Mouse (Mus musculus): ENCODE measurements around the gene Synj2. TPM values are rescaled to one million over a fixed set of nuclear protein-coding genes. Genes with fewer than 3 reads are reported as not detected.

Synj2 gene
- polyA plus RNA-seq, 1 experiment from 2014 or later: 3.3 TPM

- no peaks in the 10 kb centered on the region for H3K9me3 ChIP-seq (ENCODE audit: control insufficient read depth, low read length)
- H3K4me1 ChIP-seq (replicated peaks; ENCODE audit: control insufficient read depth, insufficient read depth): no peaks in the 10 kb centered on the region
- no peaks in the 10 kb centered on the region for H3K27me3 ChIP-seq (ENCODE audit: control insufficient read depth, insufficient read depth, low read length)
- TF ChIP-seq EP300 (optimal IDR thresholded peaks at IDR 0.05) (no peak), CTCF (IDR thresholded peaks at IDR 0.05; ENCODE audit: low read depth) (no peak)
- H3K27ac ChIP-seq (replicated peaks): no peak overlapping the region
- H3K36me3 ChIP-seq (ENCODE audit: control insufficient read depth, insufficient read depth, low read length): peaks cover 12% of the 10 kb centered on the region
- no peak overlapping the region for H3K4me3 ChIP-seq (ENCODE audit: low read depth, low read length)
- H3K9ac ChIP-seq (ENCODE audit: low read length): no peak overlapping the region
- no peak overlapping the region for H3K4me2 ChIP-seq (replicated peaks; ENCODE audit: low read depth)
- peak; percentile 42 for DNase-seq (ENCODE audit: low spot score)
- WGBS: 81% methylated on average over 8 of the region's 8 CpGs
- peak; percentile 65 for ATAC-seq (ENCODE audit: low FRiP score, low TSS enrichment)
Observed at GRCm38 (mm10) chr17:6036458-6036857, 95.4 kb downstream of the Synj2 start.

GRCm38 (mm10) chr17:6036872-6037271 is 95.8 kb downstream of the Synj2 start:
- 90% methylated on average over 11 of the region's 11 CpGs for WGBS
- no peak for DNase-seq (ENCODE audit: low spot score)
- TF ChIP-seq EP300 (optimal IDR thresholded peaks at IDR 0.05) (no peak), CTCF (IDR thresholded peaks at IDR 0.05; ENCODE audit: low read depth) (no peak)
- ATAC-seq (ENCODE audit: low FRiP score, low TSS enrichment): peak; percentile 8; the same call in 1 of the 2 replicates
- H3K9ac ChIP-seq (ENCODE audit: low read length): no peak overlapping the region
- no peaks in the 10 kb centered on the region for H3K9me3 ChIP-seq (ENCODE audit: control insufficient read depth, low read length)
- H3K4me3 ChIP-seq (ENCODE audit: low read depth, low read length): no peak overlapping the region
- H3K27me3 ChIP-seq (ENCODE audit: control insufficient read depth, insufficient read depth, low read length): no peaks in the 10 kb centered on the region
- no peaks in the 10 kb centered on the region for H3K4me1 ChIP-seq (replicated peaks; ENCODE audit: control insufficient read depth, insufficient read depth)
- H3K27ac ChIP-seq (replicated peaks): no peak overlapping the region
- H3K4me2 ChIP-seq (replicated peaks; ENCODE audit: low read depth): no peak overlapping the region
- peaks cover 12% of the 10 kb centered on the region for H3K36me3 ChIP-seq (ENCODE audit: control insufficient read depth, insufficient read depth, low read length)

- Histone ChIP-seq H3K27me3 (ENCODE audit: control insufficient read depth, insufficient read depth, low read length) (no peaks in the 10 kb centered on the region), H3K4me2 (replicated peaks; ENCODE audit: low read depth) (no peak overlapping the region), H3K9ac (ENCODE audit: low read length) (no peak overlapping the region), H3K9me3 (ENCODE audit: control insufficient read depth, low read length) (no peaks in the 10 kb centered on the region), H3K36me3 (ENCODE audit: control insufficient read depth, insufficient read depth, low read length) (peaks cover 10% of the 10 kb centered on the region), H3K4me1 (replicated peaks; ENCODE audit: control insufficient read depth, insufficient read depth) (no peaks in the 10 kb centered on the region), H3K4me3 (ENCODE audit: low read depth, low read length) (no peak overlapping the region), H3K27ac (replicated peaks) (no peak overlapping the region)
- ATAC-seq (ENCODE audit: low FRiP score, low TSS enrichment) (peak; percentile 43; the same call in 1 of the 2 replicates), DNase-seq (ENCODE audit: low spot score) (peak; percentile 45)
- TF ChIP-seq EP300 (optimal IDR thresholded peaks at IDR 0.05): no peak
- no peak for TF ChIP-seq CTCF (IDR thresholded peaks at IDR 0.05; ENCODE audit: low read depth)
- 73% methylated on average over 10 of the region's 10 CpGs for WGBS
Observed at GRCm38 (mm10) chr17:6037507-6037906, 96.4 kb downstream of the Synj2 start.

GRCm38 (mm10) chr17:6052801-6053200 is 111.7 kb downstream of the Synj2 start:
- no peaks in the 10 kb centered on the region for H3K27me3 ChIP-seq (ENCODE audit: control insufficient read depth, insufficient read depth, low read length)
- no peak for ATAC-seq (ENCODE audit: low FRiP score, low TSS enrichment)
- H3K4me1 ChIP-seq (replicated peaks; ENCODE audit: control insufficient read depth, insufficient read depth): no peaks in the 10 kb centered on the region
- no peaks in the 10 kb centered on the region for H3K9me3 ChIP-seq (ENCODE audit: control insufficient read depth, low read length)
- 67% methylated on average over 4 of the region's 4 CpGs for WGBS
- H3K4me2 ChIP-seq (replicated peaks; ENCODE audit: low read depth): no peak overlapping the region
- no peak for DNase-seq (ENCODE audit: low spot score)
- no peak for TF ChIP-seq CTCF (IDR thresholded peaks at IDR 0.05; ENCODE audit: low read depth)
- no peak for TF ChIP-seq EP300 (optimal IDR thresholded peaks at IDR 0.05)
- no peak overlapping the region for H3K4me3 ChIP-seq (ENCODE audit: low read depth, low read length)
- H3K27ac ChIP-seq (replicated peaks): no peak overlapping the region
- no peak overlapping the region for H3K9ac ChIP-seq (ENCODE audit: low read length)
- peaks cover 4% of the 10 kb centered on the region; the same call in 1 of the 2 replicates for H3K36me3 ChIP-seq (ENCODE audit: control insufficient read depth, insufficient read depth, low read length)

GRCm38 (mm10) chr17:6054934-6055355 is 113.9 kb downstream of the Synj2 start:
- H3K36me3 ChIP-seq (ENCODE audit: control insufficient read depth, insufficient read depth, low read length): peaks cover 4% of the 10 kb centered on the region; the same call in 1 of the 2 replicates
- no peak overlapping the region for H3K4me2 ChIP-seq (replicated peaks; ENCODE audit: low read depth)
- TF ChIP-seq CTCF (IDR thresholded peaks at IDR 0.05; ENCODE audit: low read depth) (peak; percentile 70), EP300 (optimal IDR thresholded peaks at IDR 0.05) (no peak)
- no peaks in the 10 kb centered on the region for H3K27me3 ChIP-seq (ENCODE audit: control insufficient read depth, insufficient read depth, low read length)
- ATAC-seq (ENCODE audit: low FRiP score, low TSS enrichment): no peak
- H3K9ac ChIP-seq (ENCODE audit: low read length): no peak overlapping the region
- H3K4me1 ChIP-seq (replicated peaks; ENCODE audit: control insufficient read depth, insufficient read depth): no peaks in the 10 kb centered on the region
- no peak overlapping the region for H3K4me3 ChIP-seq (ENCODE audit: low read depth, low read length)
- 26% methylated on average over 5 of the region's 5 CpGs for WGBS
- H3K27ac ChIP-seq (replicated peaks): no peak overlapping the region
- DNase-seq (ENCODE audit: low spot score): peak; percentile 74
- H3K9me3 ChIP-seq (ENCODE audit: control insufficient read depth, low read length): no peaks in the 10 kb centered on the region

GRCm38 (mm10) chr17:6062793-6063192 is 121.7 kb downstream of the Synj2 start:
- no peak for DNase-seq (ENCODE audit: low spot score)
- 80% methylated on average over 8 of the region's 8 CpGs for WGBS
- no peaks in the 10 kb centered on the region for H3K27me3 ChIP-seq (ENCODE audit: control insufficient read depth, insufficient read depth, low read length)
- no peaks in the 10 kb centered on the region for H3K9me3 ChIP-seq (ENCODE audit: control insufficient read depth, low read length)
- no peak for ATAC-seq (ENCODE audit: low FRiP score, low TSS enrichment)
- 0 out of 2 replicates have a peak, but pooled peaks cover 9% of the 10 kb centered on the region for H3K36me3 ChIP-seq (ENCODE audit: control insufficient read depth, insufficient read depth, low read length)
- no peak overlapping the region for H3K9ac ChIP-seq (ENCODE audit: low read length)
- H3K4me3 ChIP-seq (ENCODE audit: low read depth, low read length): no peak overlapping the region
- no peaks in the 10 kb centered on the region for H3K4me1 ChIP-seq (replicated peaks; ENCODE audit: control insufficient read depth, insufficient read depth)
- no peak overlapping the region for H3K4me2 ChIP-seq (replicated peaks; ENCODE audit: low read depth)
- no peak overlapping the region for H3K27ac ChIP-seq (replicated peaks)
- no peak for TF ChIP-seq CTCF (IDR thresholded peaks at IDR 0.05; ENCODE audit: low read depth)
- no peak for TF ChIP-seq EP300 (optimal IDR thresholded peaks at IDR 0.05)

All from stomach, postnatal 0 days (tissue).